Mouse (Mus musculus) kidney, embryonic 15.5 days (tissue): ENCODE data around the gene Pbx1. TPM values are rescaled to one million over a fixed set of nuclear protein-coding genes. Genes with fewer than 3 reads are reported as not detected.

ENCODE experiments used
- ATAC-seq: fragments of 200-750 bp; cut with Nextera tagmentation; replicated peaks from 2 replicates; pipeline ENCODE4 v1.8.0; 2017; ENCODE audit warnings: moderate TSS enrichment; ENCODE audit not compliant: low FRiP score
- H3K27ac ChIP-seq: fragments of 300-500 bp; sonication (generic); 2 replicates; pipeline ENCODE4 v1.5.1; 2015; ENCODE audit warnings: mild to moderate bottlenecking, inconsistent platforms
- H3K27me3 ChIP-seq: fragments of 300-500 bp; sonication (generic); 2 replicates; pipeline ENCODE4 v1.6.1; 2015; ENCODE audit warnings: inconsistent platforms
- H3K36me3 ChIP-seq: fragments of 300-500 bp; sonication (generic); 2 replicates; pipeline ENCODE4 v1.6.1; 2015; ENCODE audit warnings: inconsistent platforms
- H3K4me1 ChIP-seq: fragments of 300-500 bp; sonication (generic); 2 replicates; pipeline ENCODE4 v1.6.1; 2015; ENCODE audit warnings: inconsistent platforms
- H3K4me2 ChIP-seq: fragments of 300-500 bp; sonication (generic); 2 replicates; pipeline ENCODE4 v1.6.1; 2015; ENCODE audit warnings: moderate library complexity, mild to moderate bottlenecking, inconsistent platforms
- H3K4me3 ChIP-seq: fragments of 300-500 bp; sonication (generic); replicated peaks from 2 replicates; pipeline ENCODE4 v1.5.1; 2015; ENCODE audit warnings: mild to moderate bottlenecking, inconsistent platforms
- H3K9ac ChIP-seq: fragments of 300-500 bp; sonication (generic); 2 replicates; pipeline ENCODE4 v1.6.1; 2015; ENCODE audit warnings: mild to moderate bottlenecking, inconsistent platforms
- H3K9me3 ChIP-seq: fragments of 300-500 bp; sonication (generic); replicated peaks from 2 replicates; pipeline ENCODE4 v1.6.1; 2016; ENCODE audit warnings: inconsistent platforms
- WGBS: fragments of 180-500 bp; shearing (Covaris S2); methylation state at CpG from one replicate; pipeline ENCODE4 v1.1.7; 2015; ENCODE audit warnings: mixed read lengths; 5-methylcytosine and 5-hydroxymethylcytosine counted together
- polyA plus RNA-seq: library from polyadenylated mRNA; unstranded; fragments of >200 nt; fragmentation: Nextera tagmentation; extraction: Ambion mirVana; gene quantifications from 2 replicates; pipeline ENCODE4 v1.2.1, GENCODE M21; 2015

Gene Pbx1
- polyA plus RNA-seq, 1 experiment from 2014 or later, result 81.9 TPM

DNA sequence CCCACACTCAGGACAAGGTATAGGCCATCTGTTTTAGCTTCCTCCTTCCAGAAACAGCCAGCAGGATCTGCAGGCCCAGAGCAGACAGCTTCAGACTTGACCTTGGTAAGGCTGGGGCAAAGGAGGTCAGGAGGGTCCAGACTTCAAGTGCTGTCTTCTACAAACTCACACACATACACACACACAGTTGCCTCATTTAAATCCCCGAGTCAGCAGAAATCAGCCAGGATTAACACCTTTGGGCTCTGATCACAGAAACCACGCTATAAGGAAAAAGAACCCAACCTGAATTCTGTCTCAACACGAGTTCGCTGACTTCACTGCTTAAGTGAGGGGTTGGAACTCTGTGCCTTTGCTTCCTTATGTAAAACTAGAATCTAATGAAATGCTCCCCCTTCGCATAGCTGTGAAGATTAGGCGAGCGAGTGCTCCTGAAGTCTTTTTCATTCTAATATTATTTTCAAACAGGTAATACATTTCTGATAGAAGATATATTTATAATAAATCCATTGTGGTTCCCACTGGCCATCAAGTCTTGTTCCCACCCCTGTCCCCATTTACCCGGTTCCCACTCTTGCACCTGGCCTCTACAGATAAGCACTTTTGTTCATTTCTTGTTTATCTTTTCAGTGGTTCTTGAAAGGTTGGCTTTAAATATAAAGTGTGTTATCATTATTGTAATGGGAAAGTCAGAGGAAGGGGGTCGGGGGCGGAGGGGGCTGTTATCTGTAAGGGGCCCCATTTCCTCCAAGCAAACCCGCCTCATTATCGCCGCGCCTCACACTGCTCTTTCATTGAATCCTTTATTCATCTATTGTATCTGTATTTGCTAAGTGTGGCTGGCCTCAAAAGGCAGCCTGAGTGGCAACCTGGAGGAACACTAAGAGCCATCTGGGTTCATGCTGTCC, 124.5 kb downstream of the Pbx1 start:
- no peak overlapping the region for H3K27ac ChIP-seq
- ATAC-seq, result no peak

DNA sequence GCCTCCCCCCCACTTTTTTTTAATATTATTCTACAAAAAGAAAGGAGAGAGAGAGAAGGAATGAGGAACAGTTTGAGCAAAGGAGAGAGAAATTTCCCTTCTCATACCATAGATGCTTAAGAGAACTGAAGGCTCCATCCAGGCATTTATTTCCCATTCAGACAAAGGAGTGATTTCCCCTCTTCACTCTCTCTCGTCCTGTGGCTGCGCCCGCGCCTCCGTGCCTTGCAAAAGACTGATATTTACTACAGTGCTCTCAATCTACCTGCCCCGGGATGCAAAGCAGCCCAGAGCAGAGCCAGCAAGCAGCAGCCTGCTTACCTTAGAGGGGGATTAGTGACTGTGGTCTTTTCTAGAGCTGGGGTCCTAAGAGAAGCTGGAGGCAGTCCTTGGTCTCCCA, 131.6 kb downstream of the Pbx1 start:
- Histone ChIP-seq H3K4me2 (no peak overlapping the region), H3K27ac (no peak overlapping the region), H3K9ac (no peak overlapping the region), H3K4me1 (peaks cover 28% of the 10 kb centered on the region), H3K27me3 (no peaks in the 10 kb centered on the region), H3K4me3 (no peak overlapping the region), H3K9me3 (no peaks in the 10 kb centered on the region), H3K36me3 (peaks cover 16% of the 10 kb centered on the region)
- WGBS, result 78% methylated on average over 6 of the region's 6 CpGs
- ATAC-seq, result no peak

More for the DNA sequence above, 124.5 kb downstream of the Pbx1 start:
- no peaks in the 10 kb centered on the region for H3K9me3 ChIP-seq
- no peak overlapping the region for H3K9ac ChIP-seq
- no peaks in the 10 kb centered on the region for H3K27me3 ChIP-seq
- no peak overlapping the region for H3K4me2 ChIP-seq
- peaks cover 21% of the 10 kb centered on the region for H3K36me3 ChIP-seq
- peaks cover 28% of the 10 kb centered on the region for H3K4me1 ChIP-seq
- H3K4me3 ChIP-seq, result no peak overlapping the region
- 84% methylated on average over 14 of the region's 14 CpGs for WGBS

DNA sequence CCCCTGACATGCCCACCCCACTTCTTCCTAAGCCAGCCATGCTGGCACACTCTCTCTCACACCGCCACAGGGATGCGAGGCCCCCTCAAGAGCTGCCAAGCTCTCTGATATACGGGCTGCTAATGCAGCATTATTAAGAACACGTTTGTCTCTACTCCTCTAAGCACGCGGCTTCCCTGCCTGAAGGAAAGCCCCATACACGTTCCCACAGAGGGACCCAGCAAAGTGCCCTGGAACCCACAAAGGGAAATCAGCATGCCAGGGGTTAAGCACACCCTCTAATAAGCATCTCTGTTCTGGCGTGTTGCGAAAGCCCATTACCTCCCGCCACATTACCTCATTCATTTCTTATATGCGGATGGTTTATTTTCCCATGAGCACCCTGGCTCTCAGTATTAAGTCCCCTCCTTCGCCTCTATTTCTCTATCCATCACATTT, 132.1 kb downstream of the Pbx1 start:
- peaks cover 28% of the 10 kb centered on the region for H3K4me1 ChIP-seq
- H3K4me3 ChIP-seq, result no peak overlapping the region
- WGBS, result 64% methylated on average over 12 of the region's 12 CpGs
- peaks cover 16% of the 10 kb centered on the region for H3K36me3 ChIP-seq
- H3K4me2 ChIP-seq, result no peak overlapping the region
- 0 out of 2 replicates have a peak, but pooled peaks have one; percentile 37 for ATAC-seq
- no peak overlapping the region for H3K9ac ChIP-seq
- no peaks in the 10 kb centered on the region for H3K27me3 ChIP-seq
- H3K27ac ChIP-seq, result no peak overlapping the region
- H3K9me3 ChIP-seq, result no peaks in the 10 kb centered on the region

DNA sequence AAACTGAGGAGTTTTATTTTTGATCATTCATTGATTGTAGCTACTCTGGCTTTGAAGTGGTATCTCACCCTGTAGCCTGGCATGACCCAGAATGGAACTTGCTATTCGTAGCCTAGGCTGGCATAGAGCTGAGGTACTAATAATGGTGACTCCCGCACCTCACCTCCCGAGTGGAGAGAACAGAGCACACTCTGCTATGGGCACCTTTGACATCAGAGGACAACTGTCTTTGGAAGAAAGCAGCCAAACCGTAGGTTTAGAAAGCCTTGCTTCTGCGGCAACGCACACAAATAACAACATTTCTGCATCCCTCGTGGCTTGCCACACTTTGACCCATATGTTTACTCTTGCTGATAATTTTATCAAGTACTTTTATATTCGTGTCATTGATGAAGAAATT, 132.9 kb downstream of the Pbx1 start:
- Histone ChIP-seq H3K27ac (no peak overlapping the region), H3K4me2 (no peak overlapping the region), H3K4me3 (no peak overlapping the region), H3K9me3 (no peaks in the 10 kb centered on the region), H3K9ac (no peak overlapping the region), H3K27me3 (no peaks in the 10 kb centered on the region), H3K4me1 (peaks cover 28% of the 10 kb centered on the region), H3K36me3 (peaks cover 16% of the 10 kb centered on the region)
- 76% methylated on average over 8 of the region's 8 CpGs for WGBS
- no peak for ATAC-seq

DNA sequence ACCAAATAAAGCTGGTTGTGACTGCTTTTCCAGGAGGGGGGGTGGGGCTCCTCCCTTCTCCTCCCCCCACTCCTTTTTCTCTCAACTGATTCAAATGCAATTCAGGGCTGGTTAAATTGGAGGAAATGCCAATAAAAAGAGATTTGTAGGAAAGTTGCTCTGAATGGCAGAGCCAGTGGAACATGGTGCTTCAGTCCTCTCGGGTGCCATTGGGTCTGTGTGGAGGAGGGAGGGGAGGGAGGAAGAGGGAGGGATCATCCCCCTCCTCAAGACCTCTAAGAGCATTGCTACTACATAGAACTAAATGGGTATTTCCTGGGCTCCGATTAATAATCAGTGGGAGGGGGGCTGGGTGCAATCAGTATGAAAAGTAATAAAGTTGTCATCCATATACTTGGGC, 135.8 kb downstream of the Pbx1 start:
- Histone ChIP-seq H3K9me3 (no peaks in the 10 kb centered on the region), H3K9ac (no peak overlapping the region), H3K4me2 (no peak overlapping the region), H3K4me1 (peaks cover 47% of the 10 kb centered on the region), H3K4me3 (no peak overlapping the region), H3K27ac (0 out of 2 replicates have a peak overlapping the region, but pooled peaks have one; percentile 13), H3K36me3 (peaks cover 13% of the 10 kb centered on the region), H3K27me3 (no peaks in the 10 kb centered on the region)
- ATAC-seq, result no peak
- WGBS, result 39% methylated on average over 2 of the region's 2 CpGs

DNA sequence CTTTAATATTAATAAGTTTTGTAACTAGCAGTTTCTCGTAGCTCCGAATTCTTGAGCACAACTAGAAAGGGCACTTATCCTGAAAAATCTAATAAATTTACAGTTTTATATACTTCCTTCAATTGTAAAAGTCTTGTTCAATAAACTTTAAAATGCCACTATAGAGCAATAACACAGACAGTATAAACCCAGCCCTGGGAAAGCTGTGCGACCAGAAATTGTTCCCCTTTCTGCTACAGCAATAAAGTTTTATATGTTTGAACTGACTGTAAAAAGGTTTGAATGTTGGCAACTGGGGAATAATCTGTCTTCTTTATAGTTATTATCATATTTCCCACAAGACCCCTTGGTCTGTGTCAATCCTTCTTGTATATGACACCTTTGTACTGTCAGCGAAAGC, 136.3 kb downstream of the Pbx1 start:
- Histone ChIP-seq H3K9me3 (no peaks in the 10 kb centered on the region), H3K4me1 (peaks cover 48% of the 10 kb centered on the region), H3K36me3 (peaks cover 8% of the 10 kb centered on the region; the same call in 1 of the 2 replicates), H3K9ac (no peak overlapping the region), H3K4me3 (no peak overlapping the region), H3K4me2 (no peak overlapping the region), H3K27ac (no peak overlapping the region), H3K27me3 (no peaks in the 10 kb centered on the region)
- 76% methylated on average over 4 of the region's 4 CpGs for WGBS
- ATAC-seq, result no peak

DNA sequence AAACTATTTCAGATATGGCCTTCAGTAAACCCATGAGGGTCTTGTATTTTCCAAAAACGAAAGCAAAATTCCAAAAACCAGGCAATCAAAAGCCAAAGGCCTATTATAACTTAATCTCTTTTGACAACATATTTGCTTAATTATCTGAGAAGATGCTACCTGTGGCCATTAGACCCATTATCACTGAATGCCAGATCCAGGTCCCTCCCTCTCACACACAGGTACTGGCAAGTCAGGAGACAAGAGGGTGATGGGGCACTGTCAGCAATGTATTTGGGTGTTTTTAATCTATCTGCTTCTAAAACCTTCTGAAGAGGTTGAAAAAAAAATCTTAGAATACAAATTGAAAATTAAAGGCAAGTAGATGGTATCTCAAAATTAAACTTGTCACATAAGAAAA, 138.4 kb downstream of the Pbx1 start:
- no peak for ATAC-seq
- no peak overlapping the region for H3K9ac ChIP-seq
- H3K27ac ChIP-seq, result no peak overlapping the region
- H3K27me3 ChIP-seq, result no peaks in the 10 kb centered on the region
- no peak overlapping the region for H3K4me2 ChIP-seq
- peaks cover 14% of the 10 kb centered on the region; the same call in 1 of the 2 replicates for H3K36me3 ChIP-seq
- H3K4me3 ChIP-seq, result no peak overlapping the region
- peaks cover 61% of the 10 kb centered on the region for H3K4me1 ChIP-seq
- no peaks in the 10 kb centered on the region for H3K9me3 ChIP-seq
- 94% methylated on average over 1 of the region's 1 CpGs for WGBS

DNA sequence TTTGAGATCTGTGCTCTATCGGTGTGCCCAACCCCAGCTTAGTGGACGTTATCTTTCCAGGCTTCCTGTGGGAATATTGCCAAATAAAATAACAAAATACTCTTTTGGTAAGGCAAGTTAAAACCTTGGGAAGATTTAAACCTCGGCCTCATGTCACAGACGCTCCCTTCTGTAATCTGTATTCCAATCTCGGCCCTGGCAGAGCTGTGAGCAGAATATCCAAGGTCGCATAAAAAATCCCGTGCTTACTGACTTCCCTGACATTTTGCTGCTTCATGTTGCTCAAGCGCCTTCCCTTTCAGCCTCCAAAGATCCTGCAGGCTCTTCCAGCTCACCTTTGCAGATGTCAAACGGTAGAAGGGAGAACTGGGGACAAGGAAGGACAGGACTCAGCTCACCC, 140.0 kb downstream of the Pbx1 start:
- Histone ChIP-seq H3K4me2 (no peak overlapping the region), H3K27ac (0 out of 2 replicates have a peak overlapping the region, but pooled peaks have one; percentile 47), H3K4me3 (no peak overlapping the region), H3K9ac (no peak overlapping the region), H3K4me1 (peaks cover 72% of the 10 kb centered on the region), H3K9me3 (no peaks in the 10 kb centered on the region), H3K27me3 (no peaks in the 10 kb centered on the region), H3K36me3 (peaks cover 10% of the 10 kb centered on the region; the same call in 1 of the 2 replicates)
- 55% methylated on average over 9 of the region's 9 CpGs for WGBS
- no peak for ATAC-seq

DNA sequence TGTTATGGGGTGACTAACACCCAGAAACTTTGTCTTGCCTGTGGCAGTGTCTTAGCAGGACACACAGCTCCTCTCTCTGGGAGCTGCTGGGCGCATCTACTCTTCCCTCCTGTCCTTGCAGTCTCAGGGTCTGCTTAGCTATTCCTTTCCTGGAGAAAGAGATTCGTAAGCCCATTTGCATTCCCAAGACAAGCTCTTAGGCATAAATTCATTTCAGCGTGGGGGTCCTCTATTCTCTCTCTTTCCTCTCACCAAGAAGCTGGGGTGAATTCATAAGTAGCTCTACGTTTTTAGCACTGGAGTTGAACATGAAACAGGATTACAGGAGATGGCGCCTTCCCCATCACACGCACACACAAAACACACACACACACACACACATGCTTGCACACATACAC, 140.4 kb downstream of the Pbx1 start:
- Histone ChIP-seq H3K4me3 (no peak overlapping the region), H3K27me3 (no peaks in the 10 kb centered on the region), H3K4me2 (no peak overlapping the region), H3K27ac (peak overlapping the region; percentile 47), H3K36me3 (peaks cover 10% of the 10 kb centered on the region; the same call in 1 of the 2 replicates), H3K9me3 (no peaks in the 10 kb centered on the region), H3K9ac (no peak overlapping the region), H3K4me1 (peaks cover 75% of the 10 kb centered on the region)
- 80% methylated on average over 6 of the region's 6 CpGs for WGBS
- no peak for ATAC-seq

DNA sequence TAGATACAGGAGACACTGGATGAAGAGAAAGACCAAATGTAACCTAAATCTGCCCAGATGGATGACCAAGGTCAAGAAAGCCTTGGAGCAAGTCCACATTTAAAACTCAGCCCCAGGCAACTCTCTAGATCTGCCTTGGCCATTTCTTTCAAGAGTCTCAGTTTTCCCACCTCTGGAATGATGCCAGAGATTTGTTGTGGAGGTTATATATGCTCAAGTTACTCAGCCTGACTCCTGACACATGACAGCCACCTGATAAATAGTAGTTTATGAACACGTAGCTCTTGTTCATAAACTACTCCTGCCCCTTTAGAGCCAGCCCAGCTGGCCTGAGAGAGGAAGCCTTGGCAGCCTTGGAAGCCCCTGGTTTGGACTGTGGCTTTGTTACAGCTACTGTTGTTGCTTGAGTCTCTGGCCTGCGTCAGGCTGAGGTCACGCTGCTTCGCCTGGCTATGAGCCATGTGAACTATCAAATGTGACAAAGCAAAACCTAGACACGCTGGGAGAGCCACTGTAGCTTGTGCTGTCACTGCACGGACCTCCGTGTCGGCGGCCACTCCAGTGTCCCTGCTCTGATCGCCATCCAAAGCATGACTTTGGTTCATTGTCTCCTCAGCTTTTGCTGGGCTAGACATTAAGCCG, 140.9 kb downstream of the Pbx1 start:
- H3K27me3 ChIP-seq, result no peaks in the 10 kb centered on the region
- H3K4me3 ChIP-seq, result no peak overlapping the region
- H3K4me1 ChIP-seq, result peaks cover 71% of the 10 kb centered on the region
- no peak overlapping the region for H3K9ac ChIP-seq
- peaks cover 10% of the 10 kb centered on the region; the same call in 1 of the 2 replicates for H3K36me3 ChIP-seq
- 39% methylated on average over 11 of the region's 11 CpGs for WGBS
- no peaks in the 10 kb centered on the region for H3K9me3 ChIP-seq
- H3K4me2 ChIP-seq, result no peak overlapping the region
- peak; percentile 38; the same call in 1 of the 2 replicates for ATAC-seq
- peak overlapping the region; percentile 47 for H3K27ac ChIP-seq

DNA sequence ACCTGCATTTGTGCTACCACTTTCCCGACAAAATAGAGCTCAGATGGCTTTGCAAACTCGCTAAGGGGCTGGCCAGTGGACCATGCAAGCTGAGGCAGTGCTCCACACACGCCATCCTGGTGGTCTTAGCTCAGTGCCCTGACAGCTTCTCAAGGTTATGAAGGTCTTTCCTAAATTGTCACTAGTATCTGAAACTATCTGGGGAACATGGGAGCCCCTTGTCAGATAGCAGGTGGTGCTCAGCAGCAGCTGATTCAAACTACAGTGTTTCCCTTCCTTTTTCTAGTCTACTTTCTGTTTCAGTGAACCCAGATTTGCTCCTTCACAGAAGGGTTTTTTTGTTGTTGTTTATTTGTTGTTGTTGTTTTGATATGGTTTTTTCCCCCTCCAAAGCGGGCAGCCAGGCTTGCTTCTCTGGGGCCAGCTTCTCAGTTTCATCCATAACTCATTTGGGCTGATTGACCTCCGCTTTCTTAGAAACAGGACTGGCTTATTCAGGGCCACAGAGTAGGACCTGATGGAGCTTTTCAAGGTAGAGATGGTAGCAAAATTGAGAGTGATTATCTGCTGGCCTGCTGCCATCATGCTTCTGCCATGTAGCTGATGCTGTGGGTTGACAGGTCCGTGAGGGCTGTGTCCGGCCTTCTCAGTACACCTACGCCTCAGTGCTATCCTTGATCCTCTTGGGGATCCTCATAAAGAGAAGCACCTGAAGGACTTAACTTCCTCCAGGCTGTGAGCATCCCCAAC, 141.7 kb downstream of the Pbx1 start:
- no peak overlapping the region for H3K9ac ChIP-seq
- no peak for ATAC-seq
- peaks cover 10% of the 10 kb centered on the region; the same call in 1 of the 2 replicates for H3K36me3 ChIP-seq
- no peak overlapping the region for H3K4me2 ChIP-seq
- no peaks in the 10 kb centered on the region for H3K9me3 ChIP-seq
- WGBS, result 64% methylated on average over 8 of the region's 8 CpGs
- peak overlapping the region; percentile 47 for H3K27ac ChIP-seq
- no peak overlapping the region for H3K4me3 ChIP-seq
- no peaks in the 10 kb centered on the region for H3K27me3 ChIP-seq
- peaks cover 71% of the 10 kb centered on the region for H3K4me1 ChIP-seq
